Mouse (Mus musculus): ENCODE data around the gene Tac4.

Tac4 gene

DNA sequence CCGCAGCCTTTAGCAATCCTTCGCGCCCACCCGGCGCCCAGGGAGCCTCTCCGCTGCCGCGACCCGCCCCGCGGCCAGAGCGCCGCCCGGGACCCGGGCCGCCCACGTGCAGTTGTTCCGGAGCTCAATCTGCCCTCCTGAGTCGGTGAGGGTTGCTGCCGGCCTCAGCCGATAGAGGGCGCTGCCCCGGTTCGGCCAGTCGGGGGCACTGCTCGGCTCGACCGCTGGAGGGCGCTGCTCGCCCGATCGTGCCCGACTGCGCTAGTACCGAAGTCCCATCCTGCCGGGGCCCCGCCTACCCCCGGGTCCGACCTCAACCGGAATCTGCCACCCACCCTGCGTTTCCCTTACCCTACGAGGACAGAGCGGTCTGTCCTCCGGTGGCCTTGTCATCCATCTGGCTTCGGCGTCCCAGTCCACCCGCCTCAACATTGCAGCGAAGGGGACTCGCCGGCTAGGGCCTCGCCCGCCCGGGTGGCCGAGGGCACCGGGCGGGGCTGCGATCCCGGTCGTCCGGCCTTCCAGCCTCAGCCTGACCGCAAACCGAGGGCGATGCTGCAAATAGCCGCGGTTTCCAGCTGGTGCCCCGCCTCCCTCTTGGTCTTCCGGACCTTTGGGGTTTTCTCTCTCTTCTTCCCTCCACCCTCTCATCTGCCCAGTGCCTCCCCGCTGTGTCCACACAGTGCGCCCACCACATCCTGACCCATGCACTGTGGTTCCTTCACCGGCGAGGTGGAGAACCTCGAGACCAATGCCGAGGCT lies 2.1 kb upstream of the Tac4 start:
- peak; percentile 82 for DNase-seq (ENCODE audit: low read depth, low spot score)

DNA sequence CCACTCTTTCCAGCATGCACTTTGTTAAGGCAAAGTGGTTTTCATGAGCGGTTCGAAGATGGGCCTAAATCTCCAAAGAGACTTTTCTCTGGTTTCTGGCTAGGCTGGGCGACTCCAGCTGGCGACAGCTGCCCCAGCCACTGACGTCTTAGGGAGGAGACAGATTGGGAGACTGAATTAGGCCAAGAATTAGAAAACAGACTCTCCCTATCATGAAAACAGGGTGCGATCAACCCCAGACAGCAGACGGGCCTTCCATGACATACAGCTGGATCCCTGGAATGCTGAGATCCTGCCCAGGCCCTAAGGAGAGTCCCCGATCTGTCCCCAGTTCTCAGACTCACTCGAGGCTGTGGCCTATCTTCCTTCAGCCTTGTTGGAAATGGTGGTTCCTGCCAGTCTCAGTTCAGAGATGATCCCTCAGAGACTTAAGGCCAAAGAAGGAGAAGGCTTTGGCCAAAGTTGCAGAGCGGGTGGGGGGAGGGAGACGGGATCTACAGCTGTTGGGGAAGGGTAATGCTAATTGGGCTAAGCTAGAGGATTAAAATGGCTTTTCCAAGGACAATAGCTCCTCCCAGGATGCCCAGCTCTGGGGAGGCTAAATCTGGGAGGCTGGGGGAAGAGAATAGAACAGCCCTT lies 2.6 kb downstream of the Tac4 start:
- DNase-seq (ENCODE audit: low read depth, low spot score): peak; percentile 71

DNA sequence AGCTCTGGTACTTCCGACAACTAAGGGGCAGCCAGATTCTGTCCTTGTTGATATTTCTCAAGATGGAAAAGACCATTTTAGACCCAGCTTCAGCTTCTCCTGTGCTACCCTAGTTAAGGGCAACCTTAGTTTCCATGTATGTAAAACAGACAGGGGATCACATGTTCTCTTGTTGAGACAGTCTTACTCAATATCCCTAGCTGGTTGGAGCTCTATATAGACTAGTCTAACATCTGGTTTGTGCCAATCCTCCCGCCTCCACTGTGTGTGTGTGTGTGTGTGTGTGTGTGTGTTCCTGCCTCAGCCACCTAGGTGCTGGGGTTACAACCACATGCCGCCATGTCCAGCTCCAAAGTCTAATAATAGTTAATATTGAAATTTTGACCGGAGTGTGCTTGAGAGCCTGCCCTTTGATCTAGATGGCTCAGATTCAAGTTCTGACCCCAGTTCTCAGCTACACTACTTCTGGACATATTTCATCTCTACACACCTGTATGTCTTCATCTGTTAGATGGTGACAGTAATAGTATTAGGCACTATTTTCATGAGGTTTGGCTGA lies 3.2 kb downstream of the Tac4 start:
- DNase-seq (ENCODE audit: low read depth, low spot score): no peak

DNA sequence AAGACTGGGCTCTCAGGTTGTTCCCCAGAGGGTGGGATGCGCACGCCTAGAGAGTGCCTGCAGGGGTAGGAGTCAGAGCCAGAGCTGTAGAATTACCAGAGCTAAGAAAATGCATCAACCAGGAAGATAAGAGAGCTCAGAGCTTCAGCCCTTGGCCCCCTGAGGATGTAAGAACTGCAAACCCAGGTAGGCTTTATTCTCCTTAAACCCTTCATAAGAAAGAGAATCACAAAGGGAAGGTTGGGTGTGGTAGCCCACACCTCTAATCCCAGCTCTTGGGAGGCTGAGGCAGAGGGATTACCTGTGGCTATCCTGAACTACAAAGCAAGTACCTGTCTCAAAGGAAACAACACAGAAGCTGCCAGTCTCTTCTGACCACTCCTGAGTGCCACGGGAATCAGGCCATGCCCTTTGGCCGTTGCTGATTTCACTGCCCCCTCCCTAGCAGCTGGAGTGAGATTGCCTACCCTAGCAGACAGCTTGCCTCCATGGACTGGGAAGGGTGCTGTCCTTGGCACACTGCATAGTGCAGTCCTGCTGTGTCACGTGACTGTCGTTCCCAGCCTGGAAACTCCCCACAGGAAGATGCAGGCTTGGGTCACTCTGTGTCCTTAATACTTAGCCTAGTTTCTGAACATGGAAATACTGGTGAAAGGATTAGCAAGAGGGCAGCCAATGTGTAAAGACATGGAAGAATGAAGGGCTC lies 5.4 kb downstream of the Tac4 start:
- DNase-seq (ENCODE audit: low read depth, low spot score): no peak

DNA sequence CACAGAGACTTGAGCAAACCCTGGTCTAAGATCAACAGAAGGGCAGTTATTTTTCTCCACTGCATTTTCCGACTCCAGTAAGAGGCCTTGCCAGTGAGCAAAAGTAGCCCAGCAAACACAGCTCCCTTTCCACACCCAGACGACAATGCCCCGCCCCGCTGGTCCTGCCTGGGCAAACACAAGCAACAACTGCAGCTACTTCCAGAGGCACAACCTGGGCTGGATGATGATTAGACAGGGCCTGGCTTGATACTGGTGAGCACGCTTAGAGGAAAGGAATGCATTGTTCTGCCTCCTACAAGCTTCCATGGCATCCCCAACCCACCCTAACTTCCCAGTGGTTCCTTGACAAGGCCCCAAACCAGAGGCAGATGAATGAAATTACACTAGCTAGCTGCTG lies 12.3 kb downstream of the Tac4 start:
- no peak for DNase-seq (ENCODE audit: low read depth, low spot score)

DNA sequence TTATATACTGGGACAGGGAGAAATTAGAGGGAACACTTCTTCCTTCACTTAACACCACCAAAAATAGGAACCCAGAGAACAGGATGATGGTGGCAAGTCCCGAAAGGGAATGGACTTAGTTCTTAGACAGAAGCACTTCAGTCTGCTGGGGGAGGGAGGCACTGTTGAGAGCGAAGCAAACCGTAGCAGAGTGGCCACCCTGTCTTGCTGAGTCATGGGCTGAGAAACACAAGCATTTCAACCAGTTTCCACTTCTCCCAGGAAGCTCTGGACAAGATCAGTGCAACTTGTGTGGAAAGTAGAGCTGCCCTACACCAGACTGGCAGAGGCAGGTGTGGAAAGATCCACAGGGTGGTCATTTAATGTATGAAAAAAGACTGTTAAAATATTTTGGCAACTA lies 13.3 kb downstream of the Tac4 start:
- no peak for DNase-seq (ENCODE audit: low read depth, low spot score)

DNA sequence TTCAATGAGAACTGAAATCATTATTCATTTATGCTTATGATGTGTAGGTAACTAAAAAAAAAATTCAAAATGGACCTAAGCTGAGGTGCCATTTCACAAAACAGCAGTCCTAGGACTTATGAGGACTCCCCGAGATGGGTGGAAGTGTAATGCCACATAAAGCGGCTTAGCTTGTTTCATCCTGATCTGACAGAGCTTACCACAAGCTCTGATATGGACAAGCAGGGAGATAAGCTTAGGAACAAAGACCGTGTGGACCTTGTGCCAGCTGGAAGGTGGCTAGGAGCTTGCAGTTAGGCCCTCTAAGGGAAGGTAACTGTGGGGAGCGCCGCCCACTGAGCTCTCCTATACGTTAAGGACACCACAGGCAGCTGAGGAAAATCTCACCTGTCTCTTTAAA lies 14.7 kb downstream of the Tac4 start:
- peak; percentile 75 for DNase-seq (ENCODE audit: low read depth, low spot score)

DNA sequence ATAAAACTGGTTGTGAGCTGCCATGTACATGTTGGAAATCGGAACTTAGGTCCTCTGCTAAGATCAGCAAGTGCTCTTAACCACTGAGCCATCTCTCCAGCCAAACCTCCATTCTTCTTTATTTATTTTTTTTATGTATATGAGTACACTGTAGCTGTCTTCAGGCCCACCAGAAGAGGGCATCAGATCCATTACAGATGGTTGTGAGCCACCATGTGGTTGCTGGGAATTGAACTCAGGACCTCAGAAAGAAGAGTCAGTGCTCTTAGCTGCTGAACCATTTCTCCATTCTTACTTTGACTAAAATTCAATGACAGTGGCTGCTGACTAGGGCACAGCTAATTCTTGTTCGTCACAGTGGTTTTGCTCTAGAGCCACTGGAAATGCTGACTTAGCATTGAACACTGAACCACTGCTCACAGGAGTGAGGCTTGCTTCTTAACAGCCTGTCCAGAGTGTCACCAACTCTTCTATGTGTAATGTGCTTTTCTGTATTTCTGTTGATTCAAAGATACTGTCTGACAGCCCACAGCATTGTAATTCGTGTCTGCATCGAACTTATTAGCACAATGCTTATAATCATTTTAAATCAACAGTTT lies 17.8 kb downstream of the Tac4 start:
- no peak for DNase-seq (ENCODE audit: low read depth, low spot score)

DNA sequence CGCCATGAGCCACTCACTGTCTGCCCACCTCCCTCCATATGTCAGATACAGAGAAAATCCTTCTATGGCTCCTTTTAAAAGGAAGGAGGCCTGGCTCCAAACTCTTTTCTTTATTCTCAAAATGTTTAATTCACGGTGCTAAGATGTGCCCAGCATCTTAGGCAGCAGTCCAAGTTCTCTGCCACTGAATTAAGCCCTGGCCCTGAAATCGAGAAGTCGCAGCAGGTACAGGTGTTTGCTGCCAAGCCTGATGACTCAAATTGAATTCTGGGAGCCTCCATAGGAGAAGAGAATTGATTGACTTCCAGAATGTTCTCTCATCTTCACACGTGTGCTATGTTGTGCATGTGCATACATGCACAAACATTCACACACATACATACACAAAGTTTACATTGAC lies 21.0 kb downstream of the Tac4 start:
- no peak for DNase-seq (ENCODE audit: low read depth, low spot score)

DNA sequence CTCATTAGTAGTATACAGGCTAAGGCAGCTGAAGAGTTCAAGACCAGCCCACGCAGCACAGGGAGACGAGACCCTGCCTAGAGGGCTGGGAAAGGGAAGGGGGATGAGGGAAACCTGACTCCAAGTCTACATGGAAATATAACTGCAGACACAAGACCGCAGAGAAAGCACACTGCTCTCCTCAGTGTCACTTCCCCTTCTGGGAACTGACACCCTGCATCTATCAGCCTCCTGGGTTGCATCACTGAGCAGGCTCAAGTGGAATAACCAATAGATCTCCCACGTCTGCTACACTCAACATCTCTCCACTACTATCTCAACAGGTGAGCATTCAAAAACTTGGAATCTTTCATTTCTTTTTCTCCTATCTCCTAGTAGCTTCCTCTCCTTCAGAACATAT lies 30.7 kb downstream of the Tac4 start:
- no peak for DNase-seq (ENCODE audit: low read depth, low spot score)

DNA sequence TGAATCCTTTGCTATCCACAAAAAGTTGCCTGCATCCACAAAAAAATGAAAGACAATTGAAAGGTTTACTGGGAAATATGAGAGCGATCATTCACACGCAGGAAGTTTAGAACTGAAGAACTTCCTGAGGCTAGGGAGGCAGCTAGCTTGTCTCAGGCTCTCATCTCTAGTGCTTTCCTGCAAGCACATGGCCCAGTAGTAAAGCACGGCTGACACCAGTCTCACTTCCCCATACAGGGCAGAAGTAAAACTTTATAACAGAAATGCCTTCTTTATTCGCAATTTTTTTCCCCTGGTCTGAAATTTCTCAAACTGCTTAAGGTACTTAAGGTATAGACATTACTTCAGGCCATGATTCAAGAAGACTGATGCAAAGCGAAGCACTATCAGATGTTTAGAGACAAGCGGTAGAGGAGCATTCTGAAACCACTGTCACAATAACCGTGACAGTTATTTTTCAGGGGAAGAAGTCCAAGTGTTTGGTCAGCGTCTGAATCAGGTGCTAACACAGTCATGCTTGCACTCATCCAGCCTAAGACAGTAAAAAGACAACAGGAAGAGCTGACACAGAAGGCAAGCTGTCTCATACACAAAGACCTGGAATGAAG lies 31.8 kb downstream of the Tac4 start:
- DNase-seq (ENCODE audit: low read depth, low spot score): no peak

DNA sequence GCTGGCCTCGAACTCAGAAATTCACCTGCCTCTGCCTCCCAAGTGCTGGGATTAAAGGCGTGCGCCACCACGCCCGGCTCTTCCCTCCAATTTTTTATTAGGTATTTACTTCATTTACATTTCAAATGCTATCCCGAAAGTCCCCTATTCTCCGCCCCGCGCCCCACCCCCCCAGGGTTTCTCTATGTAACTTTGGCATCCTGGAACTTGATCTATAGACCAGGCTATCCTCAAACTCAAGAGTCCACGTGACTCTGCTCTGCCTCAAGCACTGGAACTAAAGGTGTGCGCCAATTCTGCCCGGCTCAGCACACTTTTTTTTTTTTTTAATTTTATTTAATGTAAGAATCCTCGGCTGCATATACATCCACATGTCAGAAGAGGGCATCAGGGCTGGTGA lies 34.4 kb downstream of the Tac4 start:
- DNase-seq (ENCODE audit: low read depth, low spot score): no peak

DNA sequence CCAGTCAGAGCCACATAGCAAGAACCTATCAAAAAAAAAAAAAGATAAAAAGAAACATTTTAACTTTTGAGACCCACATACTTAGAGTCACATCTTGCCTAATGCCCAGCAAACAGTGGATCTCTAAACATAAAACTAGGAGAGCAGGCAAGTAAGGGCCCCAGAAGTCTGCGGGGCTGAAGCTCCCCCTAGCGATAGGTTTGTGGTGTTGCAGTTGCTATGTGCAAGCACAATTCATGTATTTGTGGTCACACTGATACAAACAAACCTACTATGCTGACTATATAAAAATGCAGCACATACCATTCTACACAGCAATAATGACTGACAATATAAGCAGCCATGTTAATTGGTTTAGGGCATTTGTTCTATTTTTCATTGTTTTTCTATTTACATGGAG lies 36.8 kb downstream of the Tac4 start:
- peak; percentile 49 for DNase-seq (ENCODE audit: low read depth, low spot score)

DNA sequence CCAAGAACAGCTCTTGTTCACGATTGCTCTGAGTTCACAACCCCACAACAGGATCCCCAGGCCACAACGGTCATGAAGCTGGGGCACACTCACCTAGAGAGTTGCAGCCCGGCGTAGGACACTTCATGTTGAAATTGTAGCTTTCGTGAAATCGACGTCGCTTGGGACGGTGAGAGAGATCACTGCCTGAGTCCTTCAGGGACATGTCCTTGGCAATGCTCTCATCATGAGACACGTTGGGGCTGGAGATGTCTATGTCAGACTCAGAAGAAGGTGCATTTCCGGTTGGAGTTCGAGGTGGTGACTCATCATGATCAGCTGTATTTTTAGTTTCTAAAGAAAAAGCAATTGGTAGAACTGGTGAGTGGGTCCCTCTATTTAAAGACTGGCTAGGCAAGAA lies 38.6 kb downstream of the Tac4 start:
- DNase-seq (ENCODE audit: low read depth, low spot score): no peak

DNA sequence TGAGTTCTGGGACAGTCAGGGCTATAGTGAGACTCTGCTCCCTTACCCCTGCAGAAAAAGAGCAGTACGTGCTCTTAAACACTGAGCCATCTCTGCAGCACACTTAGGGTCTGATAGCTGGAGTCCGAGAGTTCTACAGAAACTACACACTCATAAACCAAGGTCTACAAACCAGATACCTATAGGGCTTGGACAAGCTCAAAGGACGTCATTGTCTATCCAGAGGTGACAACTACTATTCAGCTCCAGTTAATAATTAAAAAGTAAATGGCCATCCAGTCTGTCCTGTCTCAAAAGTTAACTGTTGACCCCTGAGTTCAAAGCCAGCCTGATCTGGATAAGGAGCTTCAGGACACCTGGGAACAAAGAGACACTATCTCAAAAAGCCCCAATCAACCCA lies 40.4 kb downstream of the Tac4 start:
- DNase-seq (ENCODE audit: low read depth, low spot score): no peak

DNA sequence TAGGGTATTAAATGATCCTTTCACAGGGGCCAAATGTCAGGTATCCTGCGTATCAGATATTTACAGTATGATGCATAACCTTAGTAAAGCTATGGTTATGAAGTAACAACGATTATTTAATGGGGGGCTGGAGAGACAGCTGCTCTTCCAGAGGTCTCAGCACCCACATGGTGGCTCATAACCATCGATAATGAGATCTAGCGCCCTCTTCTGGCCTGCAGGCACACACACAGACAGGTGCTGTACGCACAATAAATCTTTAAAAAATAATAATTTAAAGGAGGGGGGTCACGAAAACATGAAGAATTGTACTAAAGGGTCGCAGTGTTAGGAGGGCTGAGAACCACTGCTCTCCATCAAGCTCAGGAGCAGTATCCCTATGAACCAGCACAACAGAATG lies 44.3 kb downstream of the Tac4 start:
- no peak for DNase-seq (ENCODE audit: low read depth, low spot score)

DNA sequence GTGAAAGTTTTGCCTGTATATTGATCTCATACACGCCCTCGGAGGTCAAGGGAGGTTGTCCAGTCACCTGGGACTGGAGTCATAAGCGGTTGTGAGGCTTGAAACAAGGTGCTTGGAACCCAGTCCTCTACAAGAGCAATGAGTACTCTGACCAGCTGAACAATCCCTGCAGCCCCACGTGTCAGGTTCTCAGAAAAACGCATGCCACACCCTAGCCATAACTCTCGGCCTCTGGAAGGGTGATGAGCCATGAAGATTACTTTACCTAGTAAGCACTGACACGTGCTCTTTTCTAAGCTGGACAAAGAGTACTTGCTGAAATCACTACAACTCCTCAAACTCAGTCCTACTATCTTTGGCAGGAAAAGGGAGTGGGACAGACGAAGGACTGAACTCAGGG lies 46.2 kb downstream of the Tac4 start:
- DNase-seq (ENCODE audit: low read depth, low spot score): no peak

DNA sequence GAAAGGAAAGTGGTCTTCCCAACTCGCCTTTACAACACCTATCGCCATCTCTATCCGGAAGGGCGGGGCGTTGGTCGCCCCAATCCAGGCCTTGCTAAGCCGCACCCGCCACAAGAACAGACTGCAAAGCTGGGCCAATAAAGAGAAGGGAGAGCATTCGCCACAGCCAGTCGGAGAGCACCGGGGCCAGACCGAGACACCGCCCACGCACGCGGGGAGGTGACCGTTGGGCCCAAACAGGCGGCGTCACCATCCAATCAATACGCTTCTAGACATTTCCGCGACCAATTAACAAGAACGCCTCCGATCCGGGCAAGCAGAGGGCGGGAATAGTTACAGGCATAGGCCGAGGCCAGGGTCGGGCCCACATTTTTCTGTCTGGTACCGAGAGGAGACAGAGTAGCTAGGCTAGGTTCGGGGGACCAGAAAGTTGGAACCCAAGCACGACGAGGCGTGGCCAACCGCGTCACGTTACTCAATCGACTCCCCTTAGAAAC lies 48.2 kb downstream of the Tac4 start:
- DNase-seq (ENCODE audit: low read depth, low spot score): peak; percentile 92

DNA sequence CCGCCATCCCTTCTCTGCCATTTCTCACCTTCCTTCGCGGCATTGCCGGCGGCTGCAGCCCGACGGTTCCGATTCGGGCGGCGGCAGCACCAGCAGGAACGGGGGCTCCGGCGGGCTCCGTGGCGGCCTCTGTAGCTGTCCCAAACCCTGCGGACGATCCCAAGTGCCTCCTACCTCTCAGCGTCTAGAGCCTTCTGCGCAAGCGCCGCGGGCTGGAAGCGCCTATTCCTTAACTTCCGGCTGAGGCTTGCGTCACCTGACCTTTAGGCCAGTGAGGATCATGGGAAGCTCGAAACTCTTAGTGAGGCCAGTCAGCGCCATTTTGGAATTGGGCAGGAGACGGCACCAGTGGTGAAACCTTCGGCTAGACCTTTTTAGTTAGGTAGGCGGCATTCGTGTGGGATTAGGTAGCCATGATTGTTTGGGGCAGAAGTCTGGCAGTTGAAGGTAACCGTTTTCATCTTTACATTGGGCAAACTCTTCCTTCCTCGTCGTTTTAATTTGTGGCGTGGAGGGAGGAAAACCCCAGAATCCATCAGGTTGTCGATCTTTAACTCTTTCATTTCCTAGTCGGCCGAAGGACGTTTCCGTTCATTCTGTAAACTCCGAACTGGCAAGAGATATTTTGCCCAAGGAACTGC lies 48.8 kb downstream of the Tac4 start, which contains the start of gene Kat7:
Gene Kat7 (minus strand): TSS at position 240 of the 641 bp plus-strand sequence.
- DNase-seq (ENCODE audit: low read depth, low spot score): peak; percentile 98

DNA sequence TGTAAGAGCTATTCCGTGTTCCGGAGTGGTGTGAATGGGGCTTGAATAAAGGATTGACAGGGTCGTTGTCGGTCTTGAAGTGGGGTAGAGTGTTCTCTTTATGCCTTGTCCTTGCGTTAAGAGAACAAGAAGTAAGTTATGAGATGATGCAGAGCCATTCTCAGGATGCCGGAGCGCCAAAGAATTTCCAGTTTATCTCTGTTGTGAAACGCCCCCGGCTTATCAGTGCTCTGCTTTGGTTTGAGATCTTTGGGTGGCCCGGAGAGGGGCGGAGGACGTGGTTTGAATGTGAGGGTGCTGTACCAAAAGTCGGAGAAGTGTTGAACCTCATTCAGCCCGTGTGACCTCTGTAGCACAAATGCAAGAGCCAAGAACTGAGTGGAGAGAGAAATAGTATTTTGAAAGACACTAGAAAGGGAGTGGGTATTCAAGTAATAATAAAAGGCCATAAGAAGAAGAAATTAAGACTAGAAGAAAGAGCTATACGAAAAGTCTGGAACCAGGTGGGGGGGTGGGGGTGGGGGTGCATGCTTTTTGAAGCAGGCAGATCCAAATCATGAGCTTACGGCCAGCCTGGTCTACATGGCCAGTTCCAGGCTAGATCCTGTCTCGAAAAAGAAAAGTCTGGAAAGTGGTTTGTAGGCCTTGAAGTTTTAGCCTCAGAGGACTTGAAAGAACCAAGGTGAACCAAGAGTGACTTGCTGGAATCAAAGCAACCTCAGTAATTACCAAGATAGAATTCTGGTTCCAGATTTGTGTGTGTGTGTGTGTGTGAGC lies 49.5 kb downstream of the Tac4 start:
- DNase-seq (ENCODE audit: low read depth, low spot score): no peak
